In the genomic region with DNA sequence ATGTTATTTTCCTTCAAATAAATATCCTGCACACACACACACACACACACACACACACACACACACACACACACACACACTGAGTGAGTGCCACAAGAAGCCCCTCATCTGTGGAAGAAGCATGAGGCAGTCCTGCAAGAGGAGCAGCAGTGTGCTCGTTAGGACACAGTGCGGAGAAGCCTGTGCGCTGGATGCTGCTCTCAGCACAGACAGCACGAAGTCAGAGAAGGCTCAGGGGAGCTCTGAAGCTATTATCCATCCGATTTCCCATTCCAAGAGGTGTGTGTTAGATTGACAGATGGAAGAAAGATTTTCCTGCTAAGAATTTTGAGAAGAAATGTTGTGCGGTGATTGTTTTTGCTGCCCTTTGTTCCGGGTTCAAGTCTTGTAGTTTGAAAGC, we compare ENCODE assay signal across 26 mouse cellular contexts. TPM values are rescaled to one million over a fixed set of nuclear protein-coding genes. Genes with fewer than 3 reads are reported as not detected.
DNase-seq lines count a peak whose midpoint lies in the region; ATAC-seq and TF ChIP-seq lines count a peak whose summit lies in the region.
"Had no signal": no experiment of that assay in that cellular context is flagged by ENCODE, and none has a peak within 500 bp of the region (broad histone marks: within the 10 kb centered on the region; RNA-seq: fewer than 3 reads in every experiment).

No protein-coding gene starts in this region.

- no peak overlapping the region for H3K9ac ChIP-seq in hindbrain, embryonic 12.5 days
- H3K9ac ChIP-seq in hindbrain, postnatal 0 days (replicated peaks; ENCODE audit: low read length): no peak overlapping the region
- no peak overlapping the region for H3K9ac ChIP-seq in midbrain, embryonic 15.5 days
- H3K9ac ChIP-seq in midbrain, embryonic 13.5 days (replicated peaks): no peak overlapping the region
- H3K9ac ChIP-seq: embryonic facial prominence, embryonic 13.5 days; embryonic facial prominence, embryonic 15.5 days; forebrain, embryonic 12.5 days had no signal

- no peak for TF ChIP-seq POLR2A in brain, embryonic 14.5 days (IDR thresholded peaks at IDR 0.05; ENCODE audit: borderline replicate concordance, extremely low read depth, insufficient read depth, insufficient read length, poor library complexity, severe bottlenecking)

- H3K9me3 ChIP-seq in hindbrain, embryonic 12.5 days (replicated peaks): no peaks in the 10 kb centered on the region
- no peaks in the 10 kb centered on the region for H3K9me3 ChIP-seq in hindbrain, postnatal 0 days (ENCODE audit: low read length)
- no peaks in the 10 kb centered on the region for H3K9me3 ChIP-seq in midbrain, embryonic 15.5 days
- no peaks in the 10 kb centered on the region for H3K9me3 ChIP-seq in midbrain, embryonic 13.5 days
- H3K9me3 ChIP-seq: embryonic facial prominence, embryonic 13.5 days; embryonic facial prominence, embryonic 15.5 days; forebrain, embryonic 10.5 days; forebrain, embryonic 12.5 days had no signal

- DNase-seq in hindbrain, postnatal 0 days (ENCODE audit: low spot score): no peak
- DNase-seq in brain, embryonic 14.5 days (ENCODE audit: low read depth): peak; percentile 51
- DNase-seq in cerebellum, adult 11-12 months: no peak
- DNase-seq: adrenal gland, adult 2 months; adrenal gland, postnatal 10 days; adrenal gland, postnatal 25 days; cerebellum, adult 18-20 months; cerebellum, adult 8-10 months; cerebellum, adult 9-11 months; cerebellum, postnatal 14 days; cerebellum, postnatal 36 days; embryo, embryonic 11 days had no signal

- H3K4me1 ChIP-seq in hindbrain, embryonic 12.5 days: no peaks in the 10 kb centered on the region
- no peaks in the 10 kb centered on the region for H3K4me1 ChIP-seq in hindbrain, postnatal 0 days (ENCODE audit: insufficient read depth, low read length)
- no peaks in the 10 kb centered on the region for H3K4me1 ChIP-seq in midbrain, embryonic 15.5 days
- H3K4me1 ChIP-seq in midbrain, embryonic 13.5 days (replicated peaks): no peaks in the 10 kb centered on the region
- H3K4me1 ChIP-seq: embryonic facial prominence, embryonic 15.5 days; forebrain, embryonic 12.5 days had no signal

- no peaks in the 10 kb centered on the region for H3K36me3 ChIP-seq in hindbrain, embryonic 12.5 days
- no peaks in the 10 kb centered on the region for H3K36me3 ChIP-seq in hindbrain, postnatal 0 days (ENCODE audit: insufficient read depth, low read length)
- H3K36me3 ChIP-seq in midbrain, embryonic 15.5 days (replicated peaks): no peaks in the 10 kb centered on the region
- H3K36me3 ChIP-seq in midbrain, embryonic 13.5 days: no peaks in the 10 kb centered on the region
- H3K36me3 ChIP-seq: embryonic facial prominence, embryonic 13.5 days; embryonic facial prominence, embryonic 15.5 days; forebrain, embryonic 10.5 days; forebrain, embryonic 12.5 days had no signal

- no peak for ATAC-seq in hindbrain, embryonic 12.5 days (ENCODE audit: low FRiP score)
- no peak for ATAC-seq in hindbrain, postnatal 0 days
- ATAC-seq in midbrain, embryonic 15.5 days (replicated peaks): 0 out of 2 replicates have a peak, but pooled peaks have one; percentile 30
- ATAC-seq in midbrain, embryonic 13.5 days: no peak
- ATAC-seq: forebrain, embryonic 14.5 days; forebrain, embryonic 16.5 days had no signal

- 64% methylated on average over 7 of the region's 7 CpGs for WGBS in hindbrain, embryonic 12.5 days
- 57% methylated on average over 7 of the region's 7 CpGs for WGBS in hindbrain, postnatal 0 days
- WGBS in midbrain, embryonic 15.5 days: 40% methylated on average over 7 of the region's 7 CpGs
- WGBS in midbrain, embryonic 13.5 days: 56% methylated on average over 7 of the region's 7 CpGs

- no peak for TF ChIP-seq CTCF in hindbrain, postnatal 0 days (IDR thresholded peaks at IDR 0.05; ENCODE audit: low read depth)
- no peak for TF ChIP-seq CTCF in brain, embryonic 14.5 days (IDR thresholded peaks at IDR 0.05; ENCODE audit: borderline replicate concordance, extremely low read depth, insufficient read depth, insufficient read length)

- H3K27me3 ChIP-seq in hindbrain, embryonic 12.5 days: no peaks in the 10 kb centered on the region
- H3K27me3 ChIP-seq in hindbrain, postnatal 0 days (ENCODE audit: insufficient read depth, low read length): no peaks in the 10 kb centered on the region
- no peaks in the 10 kb centered on the region for H3K27me3 ChIP-seq in midbrain, embryonic 15.5 days (replicated peaks)
- H3K27me3 ChIP-seq in midbrain, embryonic 13.5 days: no peaks in the 10 kb centered on the region
- H3K27me3 ChIP-seq: embryonic facial prominence, embryonic 13.5 days; embryonic facial prominence, embryonic 15.5 days; forebrain, embryonic 12.5 days had no signal

- H3K4me2 ChIP-seq in hindbrain, embryonic 12.5 days (replicated peaks): no peak overlapping the region
- no peak overlapping the region for H3K4me2 ChIP-seq in hindbrain, postnatal 0 days (ENCODE audit: low read depth, low read length)
- H3K4me2 ChIP-seq in midbrain, embryonic 15.5 days: no peak overlapping the region
- no peak overlapping the region for H3K4me2 ChIP-seq in midbrain, embryonic 13.5 days (replicated peaks)
- H3K4me2 ChIP-seq: embryonic facial prominence, embryonic 13.5 days; embryonic facial prominence, embryonic 15.5 days; forebrain, embryonic 12.5 days had no signal

- H3K27ac ChIP-seq in hindbrain, embryonic 12.5 days: 0 out of 2 replicates have a peak overlapping the region, but pooled peaks have one; percentile 30
- H3K27ac ChIP-seq in hindbrain, postnatal 0 days: no peak overlapping the region
- H3K27ac ChIP-seq in midbrain, embryonic 15.5 days: no peak overlapping the region
- H3K27ac ChIP-seq in midbrain, embryonic 13.5 days: no peak overlapping the region
- H3K27ac ChIP-seq: embryonic facial prominence, embryonic 13.5 days; embryonic facial prominence, embryonic 15.5 days; forebrain, embryonic 10.5 days; forebrain, embryonic 12.5 days had no signal

- H3K4me3 ChIP-seq in hindbrain, embryonic 12.5 days: no peak overlapping the region
- no peak overlapping the region for H3K4me3 ChIP-seq in hindbrain, postnatal 0 days (ENCODE audit: low read length)
- H3K4me3 ChIP-seq in midbrain, embryonic 15.5 days: no peak overlapping the region
- H3K4me3 ChIP-seq in midbrain, embryonic 13.5 days (replicated peaks): no peak overlapping the region
- H3K4me3 ChIP-seq: embryonic facial prominence, embryonic 13.5 days; embryonic facial prominence, embryonic 15.5 days; erythroblast, embryonic 14.5 days; forebrain, embryonic 10.5 days; forebrain, embryonic 12.5 days had no signal

RNA-seq across cellular contexts. Expression of gene Lrrc30, which starts 13.5 kb away (rescaled TPM):
- polyA plus RNA-seq in hindbrain, embryonic 12.5 days (2016; fragmentation: Nextera tagmentation; extraction: Ambion mirVana): not detected in 2 replicates
- total RNA-seq in hindbrain, postnatal 0 days (2014; rRNA removed): not detected in 2 replicates
- not detected in 2 replicates for polyA plus RNA-seq in hindbrain, postnatal 0 days (2015; fragmentation: Nextera tagmentation; extraction: Ambion mirVana)
- not detected in 2 replicates for polyA plus RNA-seq in midbrain, embryonic 15.5 days (2015; fragmentation: Nextera tagmentation; extraction: Ambion mirVana)
- polyA plus RNA-seq in midbrain, embryonic 13.5 days (2015; fragmentation: Nextera tagmentation; extraction: Ambion mirVana): not detected in 2 replicates
- polyA plus RNA-seq in brain, embryonic 14.5 days (2012; rRNA removed): not detected in 2 replicates
- total RNA-seq: common myeloid progenitor, adult 5-6 weeks; ES-E14; MEL had no signal
- polyA plus RNA-seq: embryonic facial prominence, embryonic 11.5 days; erythroblast, embryonic 14.5 days; forebrain, embryonic 10.5 days; forebrain, embryonic 12.5 days; forebrain, embryonic 14.5 days; forebrain, embryonic 16.5 days had no signal
